Mouse (Mus musculus) cortical plate, adult 2 months (tissue): ENCODE measurements around the gene Fancc.

Experiments used
- CTCF ChIP-seq: fragments of 200-500 bp; IDR thresholded peaks from 2 replicates; pipeline ENCODE4 v1.5.1; 2011; ENCODE audit warnings: mild to moderate bottlenecking, control low read depth, low read length; ENCODE audit not compliant: insufficient read depth; ENCODE audit errors: extremely low read depth
- POLR2A ChIP-seq: fragments of 200-500 bp; IDR thresholded peaks from 2 replicates; pipeline ENCODE4 v1.6.1; 2011; ENCODE audit warnings: mild to moderate bottlenecking, low read length, control low read depth; ENCODE audit not compliant: insufficient read depth; ENCODE audit errors: extremely low read depth

GRCm38 (mm10) chr13:63397420-63397819 is 99.7 kb downstream of the Fancc start:
- no peak for TF ChIP-seq POLR2A
- TF ChIP-seq CTCF: no peak
